Mouse (Mus musculus) stomach, embryonic 16.5 days (tissue): ENCODE results near the gene Adamtsl1. TPM values are rescaled to one million over a fixed set of nuclear protein-coding genes. Genes with fewer than 3 reads are reported as not detected.

Source experiments
- ATAC-seq: fragments of 200-750 bp; cut with Nextera tagmentation; 2 replicates; pipeline ENCODE4 v1.8.0; 2017; ENCODE audit warnings: moderate number of reproducible peaks, moderate TSS enrichment; ENCODE audit not compliant: insufficient read depth, low FRiP score
- H3K27ac ChIP-seq: fragments of 300-500 bp; sonication (generic); 2 replicates; pipeline ENCODE4 v1.5.1; 2014; ENCODE audit warnings: low read length
- H3K27me3 ChIP-seq: fragments of 300-500 bp; sonication (generic); 2 replicates; pipeline ENCODE4 v1.6.1; 2014; ENCODE audit warnings: low read length, control low read depth, mixed read lengths; ENCODE audit not compliant: control insufficient read depth, insufficient read depth
- H3K36me3 ChIP-seq: fragments of 300-500 bp; sonication (generic); 2 replicates; pipeline ENCODE4 v1.6.1; 2014; ENCODE audit warnings: low read length; ENCODE audit not compliant: control insufficient read depth, insufficient read depth
- H3K4me1 ChIP-seq: fragments of 300-500 bp; sonication (generic); 2 replicates; pipeline ENCODE4 v1.6.1; 2014; ENCODE audit warnings: low read length, control low read depth, mixed read lengths; ENCODE audit not compliant: control insufficient read depth, insufficient read depth
- H3K4me2 ChIP-seq: fragments of 300-500 bp; sonication (generic); 2 replicates; pipeline ENCODE4 v1.6.1; 2014; ENCODE audit warnings: low read depth, low read length, mixed read lengths
- H3K4me3 ChIP-seq: fragments of 300-500 bp; sonication (generic); replicated peaks from 2 replicates; pipeline ENCODE4 v1.5.1; 2014; ENCODE audit warnings: mild to moderate bottlenecking, low read length
- H3K9ac ChIP-seq: fragments of 300-500 bp; sonication (generic); 2 replicates; pipeline ENCODE4 v1.6.1; 2014; ENCODE audit warnings: low read length
- H3K9me3 ChIP-seq: fragments of 300-500 bp; sonication (generic); replicated peaks from 2 replicates; pipeline ENCODE4 v1.6.1; 2016; ENCODE audit warnings: low read length, control low read depth; ENCODE audit not compliant: control insufficient read depth
- WGBS: fragments of 180-500 bp; shearing (Covaris S2); extraction: QIAGEN DNeasy Blood & Tissue Kit; methylation state at CpG from one replicate; pipeline ENCODE4 v1.1.7; 2014; 5-methylcytosine and 5-hydroxymethylcytosine counted together
- polyA plus RNA-seq: library from polyadenylated mRNA; unstranded; fragments of >200 nt; fragmentation: Nextera tagmentation; extraction: Ambion mirVana; gene quantifications from 2 replicates; pipeline ENCODE4 v1.2.1, GENCODE M21; 2015

The Adamtsl1 gene
- polyA plus RNA-seq, 1 experiment from 2014 or later = 22.0 TPM

DNA sequence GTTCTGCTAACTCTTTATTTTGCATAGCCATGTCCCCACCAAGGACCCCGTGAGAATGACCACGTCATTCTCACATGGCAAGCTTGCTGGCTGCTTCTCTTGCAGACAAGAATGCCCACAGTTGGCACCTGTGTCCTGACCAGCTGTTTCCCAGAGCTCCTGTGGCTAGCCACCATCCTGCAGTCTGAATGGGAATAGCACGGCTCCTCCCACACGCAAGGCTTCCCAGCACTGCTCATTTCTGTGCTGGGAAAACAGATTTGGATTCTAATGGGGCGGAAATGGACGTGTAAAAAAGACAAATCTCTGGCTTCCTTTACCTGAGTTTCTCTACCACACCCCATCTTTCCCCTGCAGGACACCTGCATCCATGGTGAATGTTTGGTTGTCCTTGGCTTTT is 531.9 kb downstream of the Adamtsl1 start:
- H3K4me1 ChIP-seq = peaks cover under 1% of the 10 kb centered on the region; the same call in 1 of the 2 replicates
- no peak for ATAC-seq
- H3K4me3 ChIP-seq = no peak overlapping the region
- H3K9me3 ChIP-seq = no peaks in the 10 kb centered on the region
- no peak overlapping the region for H3K9ac ChIP-seq
- H3K36me3 ChIP-seq = no peaks in the 10 kb centered on the region
- no peak overlapping the region for H3K4me2 ChIP-seq
- WGBS = 69% methylated on average over 6 of the region's 6 CpGs
- no peaks in the 10 kb centered on the region for H3K27me3 ChIP-seq
- H3K27ac ChIP-seq = no peak overlapping the region

DNA sequence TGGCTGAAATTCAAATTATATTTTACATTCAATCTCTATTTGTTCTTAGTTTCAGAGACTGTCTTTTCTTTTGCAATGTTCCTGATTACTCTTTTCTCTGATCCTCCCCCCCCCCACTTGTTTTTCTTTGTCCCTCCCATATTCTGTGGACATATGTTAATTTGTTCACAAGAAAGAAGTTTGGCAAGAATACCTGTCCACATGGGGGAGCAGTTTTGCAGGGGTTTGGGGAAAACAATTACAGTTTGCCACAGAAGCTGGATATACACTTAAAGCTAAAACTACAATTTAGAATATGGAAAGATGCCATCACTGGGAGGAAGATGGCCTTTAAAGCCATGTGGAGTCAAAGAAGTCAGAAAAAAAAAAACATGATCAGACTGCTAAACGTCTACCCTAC is 532.9 kb downstream of the Adamtsl1 start:
- Histone ChIP-seq H3K27me3 (no peaks in the 10 kb centered on the region), H3K27ac (no peak overlapping the region), H3K9ac (no peak overlapping the region), H3K9me3 (no peaks in the 10 kb centered on the region), H3K4me1 (no peaks in the 10 kb centered on the region), H3K4me2 (no peak overlapping the region), H3K36me3 (no peaks in the 10 kb centered on the region), H3K4me3 (no peak overlapping the region)
- ATAC-seq = no peak
- WGBS = 76% methylated on average over 1 of the region's 1 CpGs

DNA sequence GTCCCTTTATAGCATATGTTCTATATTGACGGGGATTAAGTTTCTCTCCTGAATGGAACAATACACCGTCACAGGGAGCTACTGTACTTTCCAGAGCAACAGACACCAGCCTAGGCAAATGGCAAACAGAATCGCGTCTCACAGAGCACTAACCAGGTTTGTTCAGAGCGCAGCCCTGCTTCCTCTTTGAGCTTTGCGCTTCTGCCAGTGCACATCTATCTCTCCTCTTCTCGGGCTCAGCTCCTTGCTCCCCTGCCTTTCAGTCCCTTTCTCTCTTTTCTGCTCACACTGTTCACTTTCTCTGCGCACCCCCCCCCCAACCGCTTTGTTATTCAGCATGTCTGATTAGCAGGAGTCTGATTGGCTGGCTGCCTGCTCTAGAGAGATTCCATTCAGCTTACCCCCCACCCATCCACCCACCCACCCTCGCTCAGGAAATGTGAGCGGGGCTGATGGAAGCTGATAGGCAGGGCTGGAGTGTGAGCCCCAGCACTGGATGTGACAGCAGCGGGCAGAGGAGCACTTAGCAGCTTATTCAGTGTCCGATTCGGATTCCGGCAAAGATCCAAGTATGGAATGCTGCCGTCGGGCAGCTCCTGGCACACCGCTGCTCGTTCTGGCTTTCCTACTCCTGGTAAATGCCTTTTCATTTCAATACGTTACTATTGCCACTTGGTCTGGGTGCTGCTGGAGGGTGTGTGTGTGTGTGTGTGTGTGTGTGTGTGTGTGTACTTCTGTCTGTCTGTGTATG is 539.7 kb downstream of the Adamtsl1 start:
- Histone ChIP-seq H3K4me2 (peak overlapping the region; percentile 53), H3K4me3 (peak overlapping the region; percentile 40), H3K4me1 (no peaks in the 10 kb centered on the region), H3K36me3 (no peaks in the 10 kb centered on the region), H3K9ac (peak overlapping the region; percentile 63), H3K27me3 (no peaks in the 10 kb centered on the region), H3K9me3 (no peaks in the 10 kb centered on the region), H3K27ac (peak overlapping the region; percentile 21)
- under 1% methylated on average over 20 of the region's 20 CpGs for WGBS
- ATAC-seq = peak; percentile 73

DNA sequence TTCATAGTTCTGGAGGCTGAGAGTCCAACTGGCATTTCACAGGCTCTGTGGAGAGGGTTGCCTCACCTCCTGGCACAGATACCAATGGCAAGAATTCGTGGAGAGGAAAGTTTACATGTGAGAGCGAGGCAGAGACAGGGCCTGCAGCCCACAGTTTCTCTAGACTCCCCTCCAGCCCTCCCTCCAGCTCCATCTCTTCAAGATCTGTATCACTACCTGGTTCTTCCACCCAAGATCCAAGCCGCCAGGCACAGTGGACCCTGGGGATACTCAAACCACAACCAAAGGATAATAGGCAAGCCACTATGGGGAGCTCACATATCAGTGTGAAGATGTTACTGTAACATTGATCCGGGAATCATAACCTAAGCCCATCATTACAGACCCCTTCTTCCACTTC is 546.6 kb downstream of the Adamtsl1 start:
- Histone ChIP-seq H3K4me1 (no peaks in the 10 kb centered on the region), H3K36me3 (no peaks in the 10 kb centered on the region), H3K9ac (no peak overlapping the region), H3K27me3 (no peaks in the 10 kb centered on the region), H3K4me3 (no peak overlapping the region), H3K4me2 (no peak overlapping the region), H3K27ac (no peak overlapping the region), H3K9me3 (no peaks in the 10 kb centered on the region)
- no peak for ATAC-seq
- 76% methylated on average over 4 of the region's 4 CpGs for WGBS

DNA sequence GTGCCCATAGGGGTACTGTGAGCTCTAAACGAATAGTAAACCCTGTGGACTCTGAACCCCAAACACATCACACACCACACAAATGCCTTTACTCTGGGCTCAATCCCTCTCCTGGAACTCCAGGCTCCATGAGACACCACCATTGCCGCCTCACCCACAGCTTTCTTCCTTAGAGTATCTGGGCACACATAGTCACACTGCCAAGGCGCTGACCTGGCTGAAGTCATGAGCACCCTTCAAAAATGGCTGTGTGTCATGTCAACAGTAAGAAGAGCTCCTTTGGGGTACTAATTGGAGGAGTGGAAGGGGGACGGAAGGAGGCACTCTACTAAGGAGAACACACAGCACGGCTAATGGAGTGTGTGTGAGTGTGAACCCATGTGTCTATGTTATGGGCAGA is 554.4 kb downstream of the Adamtsl1 start:
- WGBS = 91% methylated on average over 5 of the region's 5 CpGs
- no peaks in the 10 kb centered on the region for H3K36me3 ChIP-seq
- H3K4me2 ChIP-seq = no peak overlapping the region
- no peaks in the 10 kb centered on the region for H3K27me3 ChIP-seq
- H3K9ac ChIP-seq = no peak overlapping the region
- H3K27ac ChIP-seq = no peak overlapping the region
- H3K4me3 ChIP-seq = no peak overlapping the region
- H3K4me1 ChIP-seq = no peaks in the 10 kb centered on the region
- H3K9me3 ChIP-seq = no peaks in the 10 kb centered on the region
- ATAC-seq = no peak

DNA sequence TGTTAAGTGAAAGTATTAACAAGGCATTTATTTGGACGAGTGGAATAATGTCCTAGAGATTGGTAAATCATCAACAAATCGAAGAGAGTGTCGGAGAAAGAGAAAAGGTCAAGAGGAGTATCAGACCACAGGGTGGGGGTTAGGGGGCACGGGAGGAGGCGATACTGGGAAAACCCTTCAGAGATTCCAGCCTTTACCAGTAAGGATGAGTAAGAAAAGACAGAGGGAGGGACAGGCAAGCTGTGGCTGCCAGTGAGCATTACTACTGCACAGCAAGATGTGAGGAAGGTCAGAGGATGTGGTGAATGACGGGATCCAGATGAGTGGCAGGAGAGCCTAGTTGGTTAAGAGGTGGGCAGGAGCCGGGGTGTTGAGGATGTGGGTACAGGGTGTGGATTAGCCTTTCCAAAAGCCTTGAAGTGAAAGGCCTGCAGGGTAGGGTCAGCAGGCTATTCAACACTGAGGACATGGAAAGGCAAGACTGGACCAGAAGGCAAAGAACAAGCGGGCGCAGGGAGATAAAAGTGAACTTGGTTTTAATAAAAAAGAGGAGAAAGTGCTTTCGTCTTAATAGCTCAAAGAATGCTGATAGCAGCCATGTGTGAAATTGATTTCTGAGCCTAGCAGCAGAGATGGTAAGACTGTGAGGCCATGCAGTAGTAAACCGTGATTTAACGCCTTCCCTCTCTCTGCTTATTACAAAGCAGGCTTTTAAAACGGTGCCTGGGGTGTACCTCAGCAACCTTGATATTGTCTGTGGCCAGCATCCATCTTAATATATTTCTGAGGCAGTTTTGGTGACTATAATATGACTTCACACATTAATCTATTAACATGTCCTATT is 555.1 kb downstream of the Adamtsl1 start:
- 66% methylated on average over 13 of the region's 13 CpGs for WGBS
- ATAC-seq = no peak
- no peaks in the 10 kb centered on the region for H3K4me1 ChIP-seq
- H3K4me2 ChIP-seq = no peak overlapping the region
- H3K36me3 ChIP-seq = no peaks in the 10 kb centered on the region
- H3K27ac ChIP-seq = no peak overlapping the region
- H3K4me3 ChIP-seq = no peak overlapping the region
- no peaks in the 10 kb centered on the region for H3K27me3 ChIP-seq
- H3K9ac ChIP-seq = no peak overlapping the region
- no peaks in the 10 kb centered on the region for H3K9me3 ChIP-seq

DNA sequence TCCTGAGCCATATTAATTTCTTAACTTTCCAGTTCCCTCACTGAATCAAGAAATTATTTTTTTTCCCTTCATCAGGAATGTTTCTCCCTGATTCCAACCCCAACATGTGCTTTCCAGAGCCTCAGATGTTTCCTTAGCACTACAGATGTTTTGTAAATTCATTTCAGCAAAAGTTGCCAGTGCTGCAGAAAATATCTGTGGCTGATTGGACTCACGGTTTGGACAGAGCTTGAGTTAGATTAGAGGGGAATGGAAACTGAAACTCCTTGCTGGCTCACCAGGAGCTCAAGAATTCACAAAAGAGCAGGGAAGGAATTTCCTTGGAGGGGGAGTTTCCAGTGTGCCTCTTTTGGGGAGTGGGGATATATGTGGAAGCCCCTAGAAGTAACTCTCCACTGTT is 560.9 kb downstream of the Adamtsl1 start:
- no peak for ATAC-seq
- Histone ChIP-seq H3K27ac (no peak overlapping the region), H3K4me3 (no peak overlapping the region), H3K9me3 (no peaks in the 10 kb centered on the region), H3K4me2 (no peak overlapping the region), H3K27me3 (no peaks in the 10 kb centered on the region), H3K36me3 (no peaks in the 10 kb centered on the region), H3K9ac (no peak overlapping the region), H3K4me1 (peaks cover 3% of the 10 kb centered on the region; the same call in 1 of the 2 replicates)
- 39% methylated on average over 1 of the region's 1 CpGs for WGBS

DNA sequence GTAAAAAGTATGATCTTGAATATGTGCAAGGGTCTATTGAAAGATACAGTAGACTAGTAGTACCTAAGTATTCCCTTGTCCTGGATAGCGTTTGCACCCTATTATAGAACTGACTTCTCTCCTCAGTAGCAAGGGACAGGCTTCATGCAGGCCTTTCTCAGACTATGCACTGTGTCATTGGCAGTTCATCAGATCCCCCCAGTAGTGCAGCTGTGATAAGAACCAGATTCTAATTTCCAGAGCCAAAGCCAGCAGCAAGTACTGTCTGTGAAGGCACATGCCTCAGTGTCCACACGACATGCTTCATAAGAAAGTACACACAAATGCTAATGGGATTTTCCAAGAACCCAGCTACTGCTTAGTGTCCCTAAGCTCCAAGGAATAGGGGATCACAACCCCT is 563.4 kb downstream of the Adamtsl1 start:
- Histone ChIP-seq H3K9ac (no peak overlapping the region), H3K27me3 (no peaks in the 10 kb centered on the region), H3K9me3 (no peaks in the 10 kb centered on the region), H3K4me3 (no peak overlapping the region), H3K27ac (no peak overlapping the region), H3K4me2 (no peak overlapping the region), H3K36me3 (no peaks in the 10 kb centered on the region), H3K4me1 (peaks cover 3% of the 10 kb centered on the region; the same call in 1 of the 2 replicates)
- no peak for ATAC-seq
- 81% methylated on average over 2 of the region's 2 CpGs for WGBS

DNA sequence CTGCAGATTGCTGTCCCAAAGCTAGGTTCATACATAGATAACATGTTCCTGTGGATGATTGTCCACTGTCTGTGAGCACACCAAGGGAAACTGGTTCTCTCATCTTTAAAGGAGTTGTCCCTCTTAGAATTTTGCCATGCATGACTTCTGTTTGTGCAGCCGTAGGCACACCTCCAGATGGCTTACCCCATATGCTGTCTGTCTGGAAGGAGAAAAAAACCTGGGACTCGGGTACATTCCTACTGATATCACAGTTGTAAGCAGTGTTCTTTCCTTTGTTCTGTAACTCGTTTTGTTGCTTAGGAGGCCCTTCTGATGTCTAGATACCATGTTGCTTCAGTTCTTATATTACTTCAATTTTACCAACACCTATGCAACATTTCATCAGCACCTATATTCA is 563.9 kb downstream of the Adamtsl1 start:
- no peak overlapping the region for H3K4me2 ChIP-seq
- peaks cover 3% of the 10 kb centered on the region; the same call in 1 of the 2 replicates for H3K4me1 ChIP-seq
- no peaks in the 10 kb centered on the region for H3K9me3 ChIP-seq
- H3K27me3 ChIP-seq = no peaks in the 10 kb centered on the region
- no peak overlapping the region for H3K9ac ChIP-seq
- ATAC-seq = no peak
- no peak overlapping the region for H3K4me3 ChIP-seq
- H3K36me3 ChIP-seq = no peaks in the 10 kb centered on the region
- 62% methylated on average over 3 of the region's 3 CpGs for WGBS
- no peak overlapping the region for H3K27ac ChIP-seq
